Mouse (Mus musculus) adrenal gland, adult 18-20 months (tissue): ENCODE measurements at regions not wholly inside any gene's neighbourhood (a gene's known extent, or its start where the extent isn't known, plus 50 kb on each side); places are given as distances from the start of the nearest gene placed in this dataset.

Source experiments
- DNase-seq, 2 experiments: peaks; one replicate each; pipeline ENCODE4 v3.0.0; 2021 to 2022; ENCODE audit warnings: low spot score in 2 of 2
- microRNA-seq, 2 experiments: library from miRNA; unstranded; fragments of <30 nt; microRNA quantifications; one replicate each; pipeline ENCODE4 v1.2.0; 2021; ENCODE audit warnings: borderline number of aligned reads in 2 of 2

- no peak for DNase-seq
These were observed 67.4 kb upstream of the Adgra3 start for GRCm38 (mm10) chr5:50126177-50126576.

- no peak for DNase-seq
These were observed 66.9 kb upstream of the Adgra3 start for GRCm38 (mm10) chr5:50125676-50126075.

- no peak for DNase-seq
These were observed 64.0 kb upstream of the Adgra3 start for GRCm38 (mm10) chr5:50122829-50123241.

- no peak for DNase-seq
These were observed 61.1 kb upstream of the Adgra3 start for GRCm38 (mm10) chr5:50119860-50120259.

Small RNA genes in the stretch of these regions (microRNA-seq; reads per million reads assigned to microRNA genes)
- 0 reads per million in 2 experiments for gene Mir8117
